Mouse (Mus musculus): ENCODE data around the gene Krtap5-3. TPM values are rescaled to one million over a fixed set of nuclear protein-coding genes. Genes with fewer than 3 reads are reported as not detected.

Krtap5-3 gene
- polyA plus RNA-seq, 1 experiment from 2014 or later: not detected

Other genes starting within 250 kb of the Krtap5-3 start
- gene Mob2, start 140.3 kb upstream of the Krtap5-3 start, polyA plus RNA-seq (2015; fragmentation: Nextera tagmentation; extraction: Ambion mirVana): 43.4 and 52.7 TPM in 2 replicates
- 11.5 and 12.2 TPM in 2 replicates for gene Dusp8, start 105.5 kb upstream of the Krtap5-3 start, polyA plus RNA-seq (2015; fragmentation: Nextera tagmentation; extraction: Ambion mirVana)
- gene Gm45618, start 80.6 kb upstream of the Krtap5-3 start, polyA plus RNA-seq (2015; fragmentation: Nextera tagmentation; extraction: Ambion mirVana): not detected in 2 replicates
- not detected in 2 replicates for gene Gm39115, start 65.3 kb upstream of the Krtap5-3 start, polyA plus RNA-seq (2015; fragmentation: Nextera tagmentation; extraction: Ambion mirVana)
- gene Gm45337, start 56.8 kb upstream of the Krtap5-3 start, polyA plus RNA-seq (2015; fragmentation: Nextera tagmentation; extraction: Ambion mirVana): not detected in 2 replicates
- gene Gm29735, start 44.3 kb upstream of the Krtap5-3 start, polyA plus RNA-seq (2015; fragmentation: Nextera tagmentation; extraction: Ambion mirVana): not detected in 2 replicates
- not detected in 2 replicates for gene Gm4553, start 35.6 kb upstream of the Krtap5-3 start, polyA plus RNA-seq (2015; fragmentation: Nextera tagmentation; extraction: Ambion mirVana)
- not detected in 2 replicates for gene Krtap5-2, start 25.4 kb upstream of the Krtap5-3 start, polyA plus RNA-seq (2015; fragmentation: Nextera tagmentation; extraction: Ambion mirVana)
- not detected in 2 replicates for gene Gm10153, start 11.0 kb upstream of the Krtap5-3 start, polyA plus RNA-seq (2015; fragmentation: Nextera tagmentation; extraction: Ambion mirVana)
- not detected in 2 replicates for gene Gm7579, start 10.5 kb downstream of the Krtap5-3 start, polyA plus RNA-seq (2015; fragmentation: Nextera tagmentation; extraction: Ambion mirVana)
- gene Krtap5-5, start 28.6 kb downstream of the Krtap5-3 start, polyA plus RNA-seq (2015; fragmentation: Nextera tagmentation; extraction: Ambion mirVana): not detected in 2 replicates
- gene Gm40460, start 39.7 kb downstream of the Krtap5-3 start, polyA plus RNA-seq (2015; fragmentation: Nextera tagmentation; extraction: Ambion mirVana): not detected in 2 replicates
- not detected in 2 replicates for gene Gm2431, start 57.0 kb downstream of the Krtap5-3 start, polyA plus RNA-seq (2015; fragmentation: Nextera tagmentation; extraction: Ambion mirVana)
- gene Gm4559, start 73.0 kb downstream of the Krtap5-3 start, polyA plus RNA-seq (2015; fragmentation: Nextera tagmentation; extraction: Ambion mirVana): not detected in 2 replicates
- not detected in 2 replicates for gene Krtap5-1, start 95.8 kb downstream of the Krtap5-3 start, polyA plus RNA-seq (2015; fragmentation: Nextera tagmentation; extraction: Ambion mirVana)
- not detected in 2 replicates for gene Krtap5-4, start 102.2 kb downstream of the Krtap5-3 start, polyA plus RNA-seq (2015; fragmentation: Nextera tagmentation; extraction: Ambion mirVana)
- 4.7 and 5.5 TPM in 2 replicates for gene Ifitm10, start 172.4 kb downstream of the Krtap5-3 start, polyA plus RNA-seq (2015; fragmentation: Nextera tagmentation; extraction: Ambion mirVana)
- gene Gm49369, start 181.3 kb downstream of the Krtap5-3 start, polyA plus RNA-seq (2015; fragmentation: Nextera tagmentation; extraction: Ambion mirVana): 1.2 TPM in 1 of 2 replicates, not detected in the other
- gene Ctsd, start 186.7 kb downstream of the Krtap5-3 start, polyA plus RNA-seq (2015; fragmentation: Nextera tagmentation; extraction: Ambion mirVana): 389 and 487 TPM in 2 replicates
- 0.48 and 1.7 TPM in 2 replicates for gene Syt8, start 233.5 kb downstream of the Krtap5-3 start, polyA plus RNA-seq (2015; fragmentation: Nextera tagmentation; extraction: Ambion mirVana)
- gene Tnni2, start 240.4 kb downstream of the Krtap5-3 start, polyA plus RNA-seq (2015; fragmentation: Nextera tagmentation; extraction: Ambion mirVana): 16.8 and 16.9 TPM in 2 replicates

All from heart, embryonic 15.5 days (tissue).